Mouse (Mus musculus): ENCODE data around the gene Mb. TPM values are rescaled to one million over a fixed set of nuclear protein-coding genes. Genes with fewer than 3 reads are reported as not detected.
"Not testable (repeated sequence)": the region's sequence is repeated elsewhere in the genome, so short reads cannot be mapped to it uniquely, and the experiment has no call there.

Gene Mb
- polyA plus RNA-seq, 1 experiment from 2014 or later: 0.64 TPM

- H3K9me3 ChIP-seq (ENCODE audit: low read length): no peaks in the 10 kb centered on the region
- H3K27me3 ChIP-seq (ENCODE audit: insufficient read depth, low read length): no peaks in the 10 kb centered on the region
- H3K4me1 ChIP-seq (ENCODE audit: insufficient read depth, low read length): peaks cover 8% of the 10 kb centered on the region
- 82% methylated on average over 3 of the region's 3 CpGs for WGBS
- no peak overlapping the region for H3K4me2 ChIP-seq (replicated peaks; ENCODE audit: low read depth, low read length)
- no peak overlapping the region for H3K4me3 ChIP-seq (ENCODE audit: low read length)
- H3K27ac ChIP-seq (ENCODE audit: low read length): no peak overlapping the region
- no peaks in the 10 kb centered on the region for H3K36me3 ChIP-seq (ENCODE audit: insufficient read depth, low read length)
- H3K9ac ChIP-seq (replicated peaks; ENCODE audit: low read length): no peak overlapping the region
- ATAC-seq (ENCODE audit: low FRiP score, low TSS enrichment): no peak
Measured at GRCm38 (mm10) chr15:77069019-77069418, 18.5 kb upstream of the Mb start.

- no peaks in the 10 kb centered on the region for H3K27me3 ChIP-seq (ENCODE audit: insufficient read depth, low read length)
- no peak overlapping the region for H3K4me2 ChIP-seq (replicated peaks; ENCODE audit: low read depth, low read length)
- peaks cover 8% of the 10 kb centered on the region for H3K4me1 ChIP-seq (ENCODE audit: insufficient read depth, low read length)
- 0 out of 2 replicates have a peak, but pooled peaks have one; percentile 37 for ATAC-seq (ENCODE audit: low FRiP score, low TSS enrichment)
- H3K9me3 ChIP-seq (ENCODE audit: low read length): no peaks in the 10 kb centered on the region
- H3K4me3 ChIP-seq (ENCODE audit: low read length): no peak overlapping the region
- no peak overlapping the region for H3K9ac ChIP-seq (replicated peaks; ENCODE audit: low read length)
- no peaks in the 10 kb centered on the region for H3K36me3 ChIP-seq (ENCODE audit: insufficient read depth, low read length)
- WGBS: 46% methylated on average over 3 of the region's 3 CpGs
- H3K27ac ChIP-seq (ENCODE audit: low read length): 0 out of 2 replicates have a peak overlapping the region, but pooled peaks have one; percentile 24
Measured at GRCm38 (mm10) chr15:77068439-77068861, 18.0 kb upstream of the Mb start.

- H3K9me3 ChIP-seq (ENCODE audit: low read length): no peaks in the 10 kb centered on the region
- no peak overlapping the region for H3K27ac ChIP-seq (ENCODE audit: low read length)
- H3K9ac ChIP-seq (replicated peaks; ENCODE audit: low read length): no peak overlapping the region
- no peaks in the 10 kb centered on the region for H3K36me3 ChIP-seq (ENCODE audit: insufficient read depth, low read length)
- 78% methylated on average over 6 of the region's 6 CpGs for WGBS
- no peak for ATAC-seq (ENCODE audit: low FRiP score, low TSS enrichment)
- H3K4me3 ChIP-seq (ENCODE audit: low read length): no peak overlapping the region
- 0 out of 2 replicates have a peak, but pooled peaks cover 4% of the 10 kb centered on the region for H3K4me1 ChIP-seq (ENCODE audit: insufficient read depth, low read length)
- H3K4me2 ChIP-seq (replicated peaks; ENCODE audit: low read depth, low read length): no peak overlapping the region
- H3K27me3 ChIP-seq (ENCODE audit: insufficient read depth, low read length): no peaks in the 10 kb centered on the region
Measured at GRCm38 (mm10) chr15:77066233-77066632, 15.8 kb upstream of the Mb start.

GRCm38 (mm10) chr15:77065259-77065852, 14.9 kb upstream of the Mb start:
- Histone ChIP-seq H3K9me3 (ENCODE audit: low read length) (no peaks in the 10 kb centered on the region), H3K4me3 (ENCODE audit: low read length) (no peak overlapping the region), H3K4me1 (ENCODE audit: insufficient read depth, low read length) (0 out of 2 replicates have a peak, but pooled peaks cover 4% of the 10 kb centered on the region), H3K27me3 (ENCODE audit: insufficient read depth, low read length) (no peaks in the 10 kb centered on the region), H3K36me3 (ENCODE audit: insufficient read depth, low read length) (no peaks in the 10 kb centered on the region), H3K4me2 (replicated peaks; ENCODE audit: low read depth, low read length) (no peak overlapping the region), H3K9ac (replicated peaks; ENCODE audit: low read length) (no peak overlapping the region), H3K27ac (ENCODE audit: low read length) (no peak overlapping the region)
- ATAC-seq (ENCODE audit: low FRiP score, low TSS enrichment): no peak
- 84% methylated on average over 6 of the region's 6 CpGs for WGBS

- Histone ChIP-seq H3K9ac (replicated peaks; ENCODE audit: low read length) (no peak overlapping the region), H3K27me3 (ENCODE audit: insufficient read depth, low read length) (no peaks in the 10 kb centered on the region), H3K4me3 (ENCODE audit: low read length) (no peak overlapping the region), H3K9me3 (ENCODE audit: low read length) (no peaks in the 10 kb centered on the region; the same call in 1 of the 2 replicates), H3K36me3 (ENCODE audit: insufficient read depth, low read length) (no peaks in the 10 kb centered on the region), H3K27ac (ENCODE audit: low read length) (no peak overlapping the region), H3K4me1 (ENCODE audit: insufficient read depth, low read length) (0 out of 2 replicates have a peak, but pooled peaks cover 4% of the 10 kb centered on the region), H3K4me2 (replicated peaks; ENCODE audit: low read depth, low read length) (no peak overlapping the region)
- ATAC-seq (ENCODE audit: low FRiP score, low TSS enrichment): no peak
Measured at GRCm38 (mm10) chr15:77062746-77063145, 12.3 kb upstream of the Mb start.

GRCm38 (mm10) chr15:77059416-77059815, 8.9 kb upstream of the Mb start:
- not testable (repeated sequence) for ATAC-seq (ENCODE audit: low FRiP score, low TSS enrichment); H3K9ac ChIP-seq (replicated peaks; ENCODE audit: low read length)

GRCm38 (mm10) chr15:77058566-77058965, 8.1 kb upstream of the Mb start:
- H3K4me2 ChIP-seq (replicated peaks; ENCODE audit: low read depth, low read length): no peak overlapping the region
- H3K9ac ChIP-seq (replicated peaks; ENCODE audit: low read length): no peak overlapping the region
- H3K9me3 ChIP-seq (ENCODE audit: low read length): no peaks in the 10 kb centered on the region; the same call in 1 of the 2 replicates
- H3K27ac ChIP-seq (ENCODE audit: low read length): no peak overlapping the region
- H3K36me3 ChIP-seq (ENCODE audit: insufficient read depth, low read length): no peaks in the 10 kb centered on the region
- no peak for ATAC-seq (ENCODE audit: low FRiP score, low TSS enrichment)
- no peak overlapping the region for H3K4me3 ChIP-seq (ENCODE audit: low read length)
- no peaks in the 10 kb centered on the region for H3K27me3 ChIP-seq (ENCODE audit: insufficient read depth, low read length)
- peaks cover 16% of the 10 kb centered on the region for H3K4me1 ChIP-seq (ENCODE audit: insufficient read depth, low read length)

More at GRCm38 (mm10) chr15:77059416-77059815, 8.9 kb upstream of the Mb start:
- not testable (repeated sequence) for H3K9me3 ChIP-seq (ENCODE audit: low read length); H3K27me3 ChIP-seq (ENCODE audit: insufficient read depth, low read length); H3K4me2 ChIP-seq (replicated peaks; ENCODE audit: low read depth, low read length); H3K27ac ChIP-seq (ENCODE audit: low read length); H3K4me3 ChIP-seq (ENCODE audit: low read length); H3K36me3 ChIP-seq (ENCODE audit: insufficient read depth, low read length)
- 93% methylated on average over 4 of the region's 4 CpGs for WGBS
- H3K4me1 ChIP-seq (ENCODE audit: insufficient read depth, low read length): peaks cover 16% of the 10 kb centered on the region

- no peak overlapping the region for H3K4me2 ChIP-seq (replicated peaks; ENCODE audit: low read depth, low read length)
- H3K9me3 ChIP-seq (ENCODE audit: low read length): no peaks in the 10 kb centered on the region; the same call in 1 of the 2 replicates
- no peak overlapping the region for H3K9ac ChIP-seq (replicated peaks; ENCODE audit: low read length)
- H3K36me3 ChIP-seq (ENCODE audit: insufficient read depth, low read length): no peaks in the 10 kb centered on the region
- WGBS: 40% methylated on average over 3 of the region's 3 CpGs
- ATAC-seq (ENCODE audit: low FRiP score, low TSS enrichment): peak; percentile 27; the same call in 1 of the 2 replicates
- no peaks in the 10 kb centered on the region for H3K27me3 ChIP-seq (ENCODE audit: insufficient read depth, low read length)
- H3K4me1 ChIP-seq (ENCODE audit: insufficient read depth, low read length): peaks cover 16% of the 10 kb centered on the region
- no peak overlapping the region for H3K4me3 ChIP-seq (ENCODE audit: low read length)
- peak overlapping the region; percentile 40; the same call in 1 of the 2 replicates for H3K27ac ChIP-seq (ENCODE audit: low read length)
Measured at GRCm38 (mm10) chr15:77056791-77057051, 6.3 kb upstream of the Mb start.

- H3K4me2 ChIP-seq (replicated peaks; ENCODE audit: low read depth, low read length): no peak overlapping the region
- peak overlapping the region; percentile 40; the same call in 1 of the 2 replicates for H3K27ac ChIP-seq (ENCODE audit: low read length)
Measured at GRCm38 (mm10) chr15:77056001-77056790, 5.7 kb upstream of the Mb start.

More at GRCm38 (mm10) chr15:77056001-77056790, 5.7 kb upstream of the Mb start:
- Histone ChIP-seq H3K4me1 (ENCODE audit: insufficient read depth, low read length) (peaks cover 16% of the 10 kb centered on the region), H3K9me3 (ENCODE audit: low read length) (no peaks in the 10 kb centered on the region; the same call in 1 of the 2 replicates), H3K36me3 (ENCODE audit: insufficient read depth, low read length) (no peaks in the 10 kb centered on the region), H3K27me3 (ENCODE audit: insufficient read depth, low read length) (no peaks in the 10 kb centered on the region), H3K4me3 (ENCODE audit: low read length) (no peak overlapping the region), H3K9ac (replicated peaks; ENCODE audit: low read length) (0 out of 2 replicates have a peak overlapping the region, but pooled peaks have one; percentile 25)
- ATAC-seq (ENCODE audit: low FRiP score, low TSS enrichment): 0 out of 2 replicates have a peak, but pooled peaks have one; percentile 39
- WGBS: 21% methylated on average over 6 of the region's 6 CpGs
